Mouse (Mus musculus): ENCODE measurements at regions not wholly inside any gene's neighbourhood (a gene's known extent, or its start where the extent isn't known, plus 50 kb on each side); places are given as distances from the start of the nearest gene placed in this dataset.

DNA sequence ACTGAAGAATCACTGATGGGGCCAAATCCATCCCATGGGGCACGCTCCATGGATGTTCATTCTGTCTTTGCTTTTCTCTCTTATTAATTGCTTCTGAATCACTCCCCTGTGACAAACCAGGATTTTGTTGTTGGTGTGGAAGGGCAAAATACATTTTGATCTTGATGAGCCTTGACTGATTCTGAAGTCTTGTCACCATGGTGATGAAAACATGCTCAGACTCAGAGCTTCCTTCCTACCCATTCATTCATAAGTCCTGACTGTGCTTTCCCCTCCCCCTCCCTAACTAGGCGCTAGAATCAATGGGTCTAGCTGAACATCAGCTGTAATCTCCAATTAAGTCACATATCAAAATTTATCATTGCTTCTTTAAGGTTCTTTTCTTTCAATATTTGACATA is 84.2 kb upstream of the Pou1f1 start:
- no peak for TF ChIP-seq POLR2A (IDR thresholded peaks at IDR 0.05; ENCODE audit: borderline replicate concordance, low read depth, low read length)
- TF ChIP-seq CTCF (IDR thresholded peaks at IDR 0.05; ENCODE audit: low read depth, low read length): no peak
